Mouse (Mus musculus): Measurements from ENCODE around the gene Cog8. TPM values are rescaled to one million over a fixed set of nuclear protein-coding genes. Genes with fewer than 3 reads are reported as not detected.

Gene Cog8
- polyA plus RNA-seq, 1 experiment from 2014 or later: 38.2 TPM

Small RNA genes lying within 50 kb of the gene (microRNA-seq; reads per million reads assigned to microRNA genes)
- gene Mir7075: 2.1 reads per million

Other genes with a start within 250 kb of the Cog8 start
- gene Has3, start 186.4 kb downstream of the Cog8 start, polyA plus RNA-seq (2016; fragmentation: Nextera tagmentation; extraction: Ambion mirVana): 0.07 and 0.12 TPM in 2 replicates
- gene Utp4, start 163.1 kb downstream of the Cog8 start, polyA plus RNA-seq (2016; fragmentation: Nextera tagmentation; extraction: Ambion mirVana): 77.6 and 93.7 TPM in 2 replicates
- 8.2 and 9.2 TPM in 2 replicates for gene Sntb2, start 120.9 kb downstream of the Cog8 start, polyA plus RNA-seq (2016; fragmentation: Nextera tagmentation; extraction: Ambion mirVana)
- 68.0 and 80.2 TPM in 2 replicates for gene Vps4a, start 25.5 kb downstream of the Cog8 start, polyA plus RNA-seq (2016; fragmentation: Nextera tagmentation; extraction: Ambion mirVana)
- gene Pdf, start 8.1 kb downstream of the Cog8 start, polyA plus RNA-seq (2016; fragmentation: Nextera tagmentation; extraction: Ambion mirVana): 44.2 and 48.1 TPM in 2 replicates
- gene Nip7, start 188 bp upstream of the Cog8 start, polyA plus RNA-seq (2016; fragmentation: Nextera tagmentation; extraction: Ambion mirVana): 113 and 125 TPM in 2 replicates
- gene Tmed6, start 9.0 kb upstream of the Cog8 start, polyA plus RNA-seq (2016; fragmentation: Nextera tagmentation; extraction: Ambion mirVana): not detected in 2 replicates
- 19.1 and 19.6 TPM in 2 replicates for gene Terf2, start 39.9 kb upstream of the Cog8 start, polyA plus RNA-seq (2016; fragmentation: Nextera tagmentation; extraction: Ambion mirVana)
- 164 and 175 TPM in 2 replicates for gene Cyb5b, start 94.0 kb upstream of the Cog8 start, polyA plus RNA-seq (2016; fragmentation: Nextera tagmentation; extraction: Ambion mirVana)
- 7.8 and 8.2 TPM in 2 replicates for gene Nfat5, start 236.8 kb upstream of the Cog8 start, polyA plus RNA-seq (2016; fragmentation: Nextera tagmentation; extraction: Ambion mirVana)